Mouse (Mus musculus) intestine, embryonic 14.5 days (tissue): ENCODE data around the gene Arhgap30. TPM values are rescaled to one million over a fixed set of nuclear protein-coding genes. Genes with fewer than 3 reads are reported as not detected.

Source experiments
- ATAC-seq: fragments of 200-750 bp; cut with Nextera tagmentation; replicated peaks from 2 replicates; pipeline ENCODE4 v1.8.0; 2017; ENCODE audit warnings: low read depth, moderate number of reproducible peaks, moderate TSS enrichment, moderate library complexity; ENCODE audit not compliant: low FRiP score, low TSS enrichment
- DNase-seq: peaks from one replicate; pipeline ENCODE4 v3.0.0-alpha.2; 2018; ENCODE audit warnings: low spot score
- H3K27ac ChIP-seq: fragments of 300-500 bp; sonication (generic); 2 replicates; pipeline ENCODE4 v1.5.1; 2014; ENCODE audit warnings: low read depth, mild to moderate bottlenecking, control low read depth
- H3K27me3 ChIP-seq: fragments of 300-500 bp; sonication (generic); replicated peaks from 2 replicates; pipeline ENCODE4 v1.6.1; 2014; ENCODE audit warnings: low read length, control low read depth; ENCODE audit not compliant: control insufficient read depth, insufficient read depth
- H3K36me3 ChIP-seq: fragments of 300-500 bp; sonication (generic); 2 replicates; pipeline ENCODE4 v1.6.1; 2014; ENCODE audit warnings: low read length, control low read depth; ENCODE audit not compliant: control insufficient read depth, insufficient read depth
- H3K4me1 ChIP-seq: fragments of 300-500 bp; sonication (generic); replicated peaks from 2 replicates; pipeline ENCODE4 v1.6.1; 2014; ENCODE audit warnings: low read length, control low read depth, mixed read lengths; ENCODE audit not compliant: control insufficient read depth, insufficient read depth
- H3K4me2 ChIP-seq: fragments of 300-500 bp; sonication (generic); 2 replicates; pipeline ENCODE4 v1.6.1; 2014; ENCODE audit warnings: low read length
- H3K4me3 ChIP-seq: fragments of 300-500 bp; sonication (generic); 2 replicates; pipeline ENCODE4 v1.5.1; 2014; ENCODE audit warnings: low read depth, low read length, control low read depth, mixed read lengths
- H3K9ac ChIP-seq: fragments of 300-500 bp; sonication (generic); 2 replicates; pipeline ENCODE4 v1.6.1; 2014; ENCODE audit warnings: mild to moderate bottlenecking, low read length
- H3K9me3 ChIP-seq: fragments of 300-500 bp; sonication (generic); 2 replicates; pipeline ENCODE4 v1.6.1; 2016; ENCODE audit warnings: low read length, control low read depth; ENCODE audit not compliant: control insufficient read depth
- WGBS: fragments of 180-500 bp; shearing (Covaris S2); extraction: QIAGEN DNeasy Blood & Tissue Kit; methylation state at CpG from one replicate; pipeline ENCODE4 v1.1.7; 2014; 5-methylcytosine and 5-hydroxymethylcytosine counted together
- polyA plus RNA-seq: library from polyadenylated mRNA; unstranded; fragments of >200 nt; fragmentation: Nextera tagmentation; extraction: Ambion mirVana; gene quantifications from 2 replicates; pipeline ENCODE4 v1.2.1, GENCODE M21; 2014

The Arhgap30 gene
- polyA plus RNA-seq, 1 experiment from 2014 or later, result 1.1 TPM

DNA sequence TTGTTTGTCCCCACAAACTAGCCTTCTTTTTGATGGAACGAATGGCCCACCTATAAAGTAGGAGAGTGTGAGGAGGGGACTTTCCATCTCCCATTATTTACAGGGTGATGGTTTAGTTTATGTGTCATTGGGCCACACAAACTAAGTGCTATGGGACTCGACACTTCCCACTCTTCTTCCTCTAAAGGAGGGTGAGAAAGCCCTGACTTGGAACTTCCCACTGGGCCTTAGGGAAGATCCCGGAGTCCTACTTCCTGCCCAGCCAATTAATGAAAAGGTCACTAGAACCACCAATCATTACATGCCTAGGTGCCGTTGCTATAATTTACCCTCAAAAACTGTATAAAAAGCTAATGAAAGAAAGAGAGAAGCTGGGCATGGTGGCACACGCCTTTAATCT is 43.4 kb downstream of the Arhgap30 start:
- Histone ChIP-seq H3K4me3 (no peak overlapping the region), H3K36me3 (no peaks in the 10 kb centered on the region), H3K27ac (no peak overlapping the region), H3K4me2 (no peak overlapping the region), H3K27me3 (no peaks in the 10 kb centered on the region), H3K9ac (no peak overlapping the region), H3K9me3 (no peaks in the 10 kb centered on the region), H3K4me1 (no peaks in the 10 kb centered on the region; the same call in 1 of the 2 replicates)
- ATAC-seq (no peak), DNase-seq (no peak)
- WGBS, result 77% methylated on average over 5 of the region's 5 CpGs

- DNase-seq (peak; percentile 59), ATAC-seq (0 out of 2 replicates have a peak, but pooled peaks have one; percentile 5)
- Histone ChIP-seq H3K36me3 (no peaks in the 10 kb centered on the region), H3K9ac (no peak overlapping the region), H3K27me3 (no peaks in the 10 kb centered on the region; the same call in 1 of the 2 replicates), H3K4me2 (no peak overlapping the region), H3K27ac (no peak overlapping the region), H3K4me3 (no peak overlapping the region), H3K4me1 (peaks cover 12% of the 10 kb centered on the region), H3K9me3 (no peaks in the 10 kb centered on the region)
- 16% methylated on average over 7 of the region's 7 CpGs for WGBS
Observed at GRCm38 (mm10) chr1:171435288-171435814, 46.6 kb downstream of the Arhgap30 start.

DNA sequence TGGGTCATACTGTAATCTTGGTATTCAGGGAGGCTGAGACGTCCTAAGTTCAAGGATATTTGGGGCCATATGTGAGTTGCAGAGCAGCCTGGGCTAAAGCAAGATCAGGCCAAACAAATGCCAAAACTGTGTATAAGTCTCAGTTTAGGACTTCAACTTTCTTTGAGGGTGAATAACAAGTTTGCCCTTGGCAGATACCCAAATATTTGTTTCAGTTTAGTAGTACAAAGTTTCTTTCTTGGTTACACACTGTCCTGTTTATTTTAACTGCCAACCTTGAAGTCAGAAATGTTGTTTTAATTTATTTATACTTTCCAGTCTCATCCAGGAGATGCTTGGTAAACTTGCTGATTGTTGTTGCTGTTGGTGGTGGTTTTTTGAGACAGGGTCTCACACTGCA is 47.2 kb downstream of the Arhgap30 start:
- Histone ChIP-seq H3K4me1 (peaks cover 17% of the 10 kb centered on the region), H3K27ac (no peak overlapping the region), H3K27me3 (no peaks in the 10 kb centered on the region; the same call in 1 of the 2 replicates), H3K4me2 (no peak overlapping the region), H3K36me3 (no peaks in the 10 kb centered on the region), H3K9ac (no peak overlapping the region), H3K4me3 (no peak overlapping the region), H3K9me3 (no peaks in the 10 kb centered on the region)
- WGBS, result 34% methylated on average over 1 of the region's 1 CpGs
- DNase-seq, result no peak
- no peak for ATAC-seq

DNA sequence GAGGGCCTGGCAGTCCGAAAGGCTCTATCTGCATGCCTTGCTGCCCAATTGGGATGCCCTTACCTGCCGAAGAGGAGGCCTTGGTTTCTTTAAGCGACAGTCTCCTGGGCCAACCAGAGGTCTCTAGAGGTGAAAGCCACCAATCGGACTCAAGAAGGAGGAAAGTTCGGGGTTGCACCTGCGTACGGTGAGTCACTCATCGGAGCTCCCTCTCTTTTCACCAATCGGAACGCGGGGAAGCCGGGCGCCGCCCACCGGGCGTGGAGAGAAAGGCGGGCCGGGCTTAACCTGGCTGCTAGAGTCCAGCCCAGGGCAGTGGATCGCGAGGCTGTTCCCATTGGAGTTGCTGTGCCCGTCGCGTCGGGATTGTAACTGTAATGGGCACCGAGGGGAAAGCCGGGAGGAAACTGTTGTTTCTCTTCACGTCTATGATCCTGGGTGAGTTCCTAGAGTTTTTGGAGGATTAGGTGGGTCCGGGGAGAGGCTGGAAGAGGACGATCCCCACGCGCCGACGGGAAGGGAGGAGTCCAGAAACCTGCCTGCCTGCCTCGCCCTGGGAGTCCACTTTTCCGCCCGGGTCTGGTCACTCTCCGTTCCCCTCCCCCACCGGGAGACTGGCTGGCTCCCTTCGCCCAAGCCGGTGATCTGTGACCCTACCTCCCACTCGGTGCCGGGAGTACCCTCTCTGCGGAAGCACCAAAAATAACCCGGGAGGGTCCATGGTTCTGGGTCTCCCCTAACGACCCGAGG is 48.7 kb downstream of the Arhgap30 start, which contains the start of gene F11r:
Gene F11r, plus strand, starts transcription at position 272 of the 750 bp plus-strand sequence.
- Histone ChIP-seq H3K4me1 (peaks cover 20% of the 10 kb centered on the region), H3K9ac (peak within 1 kb of the TSS; percentile 53)

DNA sequence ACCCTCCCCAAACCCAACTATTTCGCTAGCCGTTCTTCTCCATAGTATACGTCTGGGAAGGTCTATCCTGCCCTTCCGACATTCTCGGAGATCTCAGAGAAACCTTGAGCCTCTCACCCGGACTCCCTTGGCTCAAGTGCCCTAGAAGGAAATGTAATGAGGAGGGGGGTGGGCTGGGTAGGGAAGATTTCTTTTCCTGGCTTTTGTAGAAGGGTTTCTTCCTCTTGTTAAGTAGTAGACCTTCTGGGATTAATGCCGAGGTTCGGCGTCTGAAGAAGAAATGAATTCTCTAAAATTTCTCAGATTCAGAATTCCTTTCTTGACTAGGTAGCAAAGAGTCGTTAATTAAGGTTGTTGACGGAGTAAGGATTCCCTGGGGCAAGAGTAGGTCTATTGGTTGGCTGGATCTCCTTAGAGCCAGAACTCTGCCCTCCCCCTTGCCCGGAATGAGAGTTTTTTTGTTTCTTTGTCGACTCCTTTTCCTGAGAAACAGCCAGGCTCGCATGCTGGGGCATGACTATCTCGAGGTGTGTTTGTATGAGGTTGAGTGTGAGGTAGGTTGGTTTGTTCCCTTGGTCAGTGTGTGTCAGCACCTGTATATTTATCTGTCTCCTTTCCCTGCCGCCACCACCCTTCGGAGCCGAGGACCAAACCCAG is 49.4 kb downstream of the Arhgap30 start:
- ATAC-seq, result no peak
- Histone ChIP-seq H3K4me3 (peak overlapping the region; percentile 57), H3K36me3 (no peaks in the 10 kb centered on the region), H3K4me1 (peaks cover 20% of the 10 kb centered on the region), H3K27ac (peak overlapping the region; percentile 17; the same call in 1 of the 2 replicates), H3K9me3 (no peaks in the 10 kb centered on the region), H3K4me2 (peak overlapping the region; percentile 60), H3K9ac (peak overlapping the region; percentile 53), H3K27me3 (no peaks in the 10 kb centered on the region; the same call in 1 of the 2 replicates)
- no peak for DNase-seq
- WGBS, result 4% methylated on average over 18 of the region's 18 CpGs

More for the DNA sequence above, 48.7 kb downstream of the Arhgap30 start, which contains the start of gene F11r:
- H3K9me3 ChIP-seq, result no peaks in the 10 kb centered on the region
- H3K27ac ChIP-seq, result peak within 1 kb of the TSS; percentile 17; the same call in 1 of the 2 replicates
- no peaks in the 10 kb centered on the region for H3K36me3 ChIP-seq
- under 1% methylated on average over 45 of the region's 46 CpGs for WGBS
- peak within 1 kb of the TSS; percentile 57 for H3K4me3 ChIP-seq
- ATAC-seq (peak; percentile 90), DNase-seq (peak; percentile 87)
- H3K27me3 ChIP-seq, result no peaks in the 10 kb centered on the region; the same call in 1 of the 2 replicates
- peak within 1 kb of the TSS; percentile 60 for H3K4me2 ChIP-seq

- ATAC-seq, result no peak
- Histone ChIP-seq H3K27ac (peak overlapping the region; percentile 8; the same call in 1 of the 2 replicates), H3K9ac (0 out of 2 replicates have a peak overlapping the region, but pooled peaks have one; percentile 53), H3K4me3 (peak overlapping the region; percentile 57), H3K9me3 (peaks cover 6% of the 10 kb centered on the region; the same call in 1 of the 2 replicates), H3K36me3 (no peaks in the 10 kb centered on the region), H3K4me1 (peaks cover 20% of the 10 kb centered on the region), H3K4me2 (peak overlapping the region; percentile 60), H3K27me3 (no peaks in the 10 kb centered on the region; the same call in 1 of the 2 replicates)
- no peak for DNase-seq
- WGBS, result 26% methylated on average over 8 of the region's 8 CpGs
Observed at GRCm38 (mm10) chr1:171439072-171439471, 50.3 kb downstream of the Arhgap30 start.

DNA sequence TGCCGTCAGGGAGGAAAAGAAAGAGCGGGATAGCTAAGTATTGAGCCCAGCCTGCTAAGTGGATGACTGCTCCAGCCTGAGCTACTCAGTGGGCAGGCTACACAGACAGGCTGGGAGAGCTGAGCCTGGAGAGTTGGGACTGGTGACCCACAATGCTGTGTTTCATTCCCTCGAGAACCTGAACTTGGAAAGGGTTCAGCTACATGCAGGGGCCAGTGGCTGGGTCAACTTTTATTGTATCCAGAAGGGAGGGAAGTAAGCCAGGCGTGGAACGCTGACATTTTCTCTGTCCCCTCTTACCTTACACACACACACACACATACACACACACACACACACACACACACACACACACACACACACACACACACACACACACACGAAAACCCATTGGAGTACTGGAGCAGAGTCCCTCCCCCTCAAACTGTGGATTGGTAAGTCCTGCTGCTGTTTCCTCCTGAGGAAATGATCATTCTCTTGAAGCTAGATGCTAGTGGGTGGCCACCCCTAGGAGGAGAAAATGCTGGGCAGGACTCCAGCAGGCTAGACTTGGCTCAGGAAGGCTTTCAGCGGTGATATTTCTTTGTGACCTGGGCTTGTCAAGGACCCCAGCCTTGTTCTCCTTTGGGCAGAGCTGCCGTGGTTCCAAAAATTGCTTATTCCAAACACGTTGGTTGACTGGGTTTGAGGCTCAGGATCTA is 51.4 kb downstream of the Arhgap30 start:
- peaks cover 20% of the 10 kb centered on the region for H3K4me1 ChIP-seq
- H3K27ac ChIP-seq, result peak overlapping the region; percentile 83
- no peak overlapping the region for H3K9ac ChIP-seq
- 20% methylated on average over 9 of the region's 9 CpGs for WGBS
- no peaks in the 10 kb centered on the region for H3K36me3 ChIP-seq
- peak overlapping the region; percentile 60 for H3K4me2 ChIP-seq
- H3K4me3 ChIP-seq, result peak overlapping the region; percentile 57
- ATAC-seq, result no peak
- no peaks in the 10 kb centered on the region; the same call in 1 of the 2 replicates for H3K27me3 ChIP-seq
- peak; percentile 67 for DNase-seq
- H3K9me3 ChIP-seq, result peaks cover 6% of the 10 kb centered on the region; the same call in 1 of the 2 replicates
